Mouse (Mus musculus): Measurements from ENCODE around the gene Wnt5b.

Gene Wnt5b

GRCm38 (mm10) chr6:119414262-119415043, 129.7 kb downstream of the Wnt5b start:
- DNase-seq, result no peak

- DNase-seq, result no peak
These were observed 131.6 kb downstream of the Wnt5b start for GRCm38 (mm10) chr6:119412588-119412987.

- no peak for DNase-seq
These were observed 132.6 kb downstream of the Wnt5b start for GRCm38 (mm10) chr6:119411511-119411910.

GRCm38 (mm10) chr6:119409766-119410165, 134.4 kb downstream of the Wnt5b start:
- no peak for DNase-seq

- no peak for DNase-seq
These were observed 135.6 kb downstream of the Wnt5b start for GRCm38 (mm10) chr6:119408582-119408981.

GRCm38 (mm10) chr6:119407818-119408217, 136.3 kb downstream of the Wnt5b start:
- DNase-seq, result no peak

DNA sequence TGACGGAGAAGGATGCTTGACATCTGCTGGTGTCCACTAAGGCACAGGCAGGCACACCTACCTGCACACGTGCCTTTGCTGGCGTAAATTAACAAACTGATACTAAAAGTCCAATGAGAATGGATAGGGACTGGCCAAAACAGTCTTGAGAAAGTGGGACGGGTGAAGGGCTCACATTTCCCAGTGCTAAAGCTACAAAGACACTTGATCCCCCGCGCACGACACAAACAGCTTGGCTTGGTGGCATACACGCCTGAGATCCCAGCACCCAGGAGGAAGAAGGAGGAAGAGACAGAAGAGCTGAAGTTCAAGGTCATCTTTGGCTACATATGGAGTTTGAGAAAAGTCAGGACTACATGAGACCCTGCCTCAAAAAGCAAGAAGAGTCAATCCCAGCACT, 137.6 kb downstream of the Wnt5b start:
- DNase-seq, result no peak

GRCm38 (mm10) chr6:119405310-119405709, 138.8 kb downstream of the Wnt5b start:
- no peak for DNase-seq

- no peak for DNase-seq
These were observed 139.3 kb downstream of the Wnt5b start for GRCm38 (mm10) chr6:119404854-119405253.

DNA sequence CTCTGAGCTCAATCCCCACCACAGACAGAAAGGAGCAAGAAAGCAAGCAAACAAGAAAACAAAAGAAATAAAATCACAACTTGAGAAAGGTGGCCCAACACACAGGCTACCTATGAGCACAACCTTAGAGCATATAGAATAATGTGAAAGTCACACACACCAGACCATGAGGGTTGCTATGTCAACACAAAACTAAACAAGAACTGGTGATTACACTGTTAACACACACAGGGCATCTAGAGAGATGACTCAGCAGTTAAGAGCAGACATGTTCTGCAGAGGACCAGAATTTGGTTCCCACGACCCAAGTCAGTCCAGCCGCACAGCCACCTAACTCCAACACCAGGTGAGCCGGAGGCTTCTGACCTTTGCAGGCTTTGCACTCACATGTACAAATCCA, 141.2 kb downstream of the Wnt5b start:
- no peak for DNase-seq

DNA sequence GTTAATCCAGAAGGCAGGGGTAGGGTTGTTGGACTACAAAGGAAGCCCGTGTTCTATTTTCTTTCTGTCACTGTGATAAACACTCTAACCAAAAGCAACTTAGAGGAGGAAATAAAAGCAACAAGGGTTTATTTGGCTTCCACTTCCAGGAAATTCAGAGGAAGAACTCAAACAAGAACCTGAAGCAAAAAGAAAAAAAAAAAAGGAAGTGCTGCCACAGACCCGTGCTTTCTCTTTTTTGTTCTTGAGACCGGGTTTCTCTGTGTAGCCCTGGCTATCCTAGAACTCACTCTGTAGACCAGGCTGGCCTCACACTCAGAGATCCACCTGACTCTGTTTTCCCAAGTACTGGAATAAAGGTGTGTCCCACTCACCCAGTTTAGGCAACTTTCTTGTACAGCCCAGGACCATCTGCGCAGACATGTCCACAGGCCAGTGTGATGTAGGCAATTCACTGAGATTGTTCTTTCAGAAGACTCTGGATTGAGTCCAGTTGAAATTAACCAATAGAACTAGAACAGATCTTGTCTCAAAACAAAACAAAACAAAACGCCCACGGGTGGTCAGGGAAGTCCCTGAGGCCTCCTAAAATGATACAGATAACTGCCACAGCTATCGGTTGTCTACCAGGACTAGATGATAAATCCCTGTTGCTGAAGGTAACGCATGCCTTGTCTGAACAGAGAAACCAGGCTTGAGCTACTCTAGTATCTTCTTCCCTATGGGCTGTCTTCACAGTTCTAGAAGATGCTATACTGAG, 142.4 kb downstream of the Wnt5b start:
- DNase-seq, result no peak

DNA sequence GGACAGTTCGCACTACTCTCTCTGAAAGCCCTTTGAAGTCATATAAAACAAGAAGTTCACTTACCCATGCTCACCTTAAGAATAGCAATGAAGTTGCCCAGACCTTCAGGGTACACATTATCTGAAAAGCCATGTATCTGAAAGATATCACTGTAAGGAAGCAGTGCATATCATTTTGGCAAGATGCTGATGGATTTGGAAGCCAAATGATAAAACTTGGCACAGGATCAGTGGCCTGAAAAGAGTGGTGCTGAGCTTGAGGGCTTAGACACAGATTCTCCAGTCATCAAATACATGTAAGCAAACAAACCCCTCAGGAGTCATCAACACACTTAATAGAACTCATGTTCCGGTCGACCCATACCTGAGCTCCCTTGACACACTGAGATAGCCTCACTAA, 143.5 kb downstream of the Wnt5b start:
- DNase-seq, result no peak

DNA sequence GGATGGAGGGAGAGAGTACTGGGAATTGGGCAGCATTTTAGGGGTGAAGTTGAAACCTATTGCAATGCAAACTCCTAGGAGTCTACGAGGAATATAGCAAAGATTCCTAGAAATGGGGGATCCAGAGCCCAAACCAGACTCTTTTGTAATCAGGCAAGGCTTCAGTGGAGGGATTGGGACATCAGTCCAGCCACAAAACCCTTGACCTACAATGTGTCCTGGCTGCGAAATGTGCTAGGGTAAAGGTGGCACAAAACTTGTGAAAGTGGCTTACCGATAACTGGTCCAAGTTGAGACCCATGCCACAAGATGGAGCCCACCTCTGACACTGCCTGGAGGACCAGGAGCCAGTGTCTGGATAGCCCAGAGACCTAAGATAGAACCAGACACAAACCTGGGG, 144.8 kb downstream of the Wnt5b start:
- DNase-seq, result no peak

DNA sequence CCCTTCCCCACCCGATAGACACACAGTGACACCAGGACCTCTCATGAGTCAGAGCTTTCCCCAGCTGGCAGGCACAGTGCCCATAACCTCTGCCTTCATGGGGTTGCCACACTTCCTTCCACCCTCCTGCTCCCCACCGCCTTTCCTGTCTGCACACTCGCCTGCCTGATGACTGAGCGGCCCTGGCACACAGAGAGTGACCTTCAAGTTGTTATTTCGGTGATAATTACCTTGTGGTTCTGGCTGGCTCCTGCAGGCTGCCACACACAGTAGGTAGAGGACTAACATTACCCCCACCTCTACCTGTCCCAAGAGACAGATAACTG, 147.9 kb downstream of the Wnt5b start:
- no peak for DNase-seq

- no peak for DNase-seq
These were observed 148.5 kb downstream of the Wnt5b start for GRCm38 (mm10) chr6:119395421-119396308.

GRCm38 (mm10) chr6:119392836-119393235, 151.3 kb downstream of the Wnt5b start:
- no peak for DNase-seq

DNA sequence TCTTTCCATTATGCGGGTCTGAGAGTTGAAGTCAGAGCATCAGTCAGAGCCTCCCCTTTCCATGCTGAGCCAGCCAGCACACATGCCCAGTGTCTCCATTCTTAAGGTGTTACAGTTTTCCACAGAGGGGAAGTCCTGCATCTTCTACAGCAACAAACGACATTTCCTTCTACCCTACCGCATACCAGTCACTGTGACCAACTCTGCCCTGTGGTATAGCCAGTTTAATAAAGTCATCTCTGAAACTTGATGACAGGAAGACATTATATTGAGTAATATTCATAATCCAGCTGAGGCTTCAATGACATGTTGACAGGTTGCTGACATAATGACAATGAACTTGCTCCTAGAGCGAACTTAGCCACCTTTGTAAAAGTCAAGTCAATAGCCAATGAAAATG, 153.4 kb downstream of the Wnt5b start:
- no peak for DNase-seq

- no peak for DNase-seq
These were observed 155.1 kb downstream of the Wnt5b start for GRCm38 (mm10) chr6:119389089-119389488.

DNA sequence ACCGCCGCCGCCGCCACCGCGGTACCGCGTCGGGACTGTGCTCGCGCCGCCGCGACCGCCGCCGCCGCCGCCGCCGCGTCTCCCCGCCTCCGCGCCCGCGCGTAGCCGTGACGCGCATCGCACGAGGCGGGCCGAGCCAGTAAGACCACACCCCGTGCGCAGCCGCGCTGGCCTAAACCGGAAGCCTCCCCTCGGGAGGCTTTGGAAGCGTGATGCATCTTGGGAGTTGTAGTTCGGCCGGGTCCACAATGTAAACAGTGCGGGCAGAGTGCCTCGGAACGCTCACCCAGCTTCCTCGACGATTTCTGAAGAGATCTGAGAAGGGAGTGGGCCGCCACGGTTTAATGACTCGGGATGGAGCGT, 155.5 kb downstream of the Wnt5b start:
- DNase-seq, result peak; percentile 94 to 98

- peak in 1 of 2 experiments; percentile 59 for DNase-seq
These were observed 156.1 kb downstream of the Wnt5b start for GRCm38 (mm10) chr6:119387801-119388649.

- no peak for DNase-seq
These were observed 157.3 kb downstream of the Wnt5b start for GRCm38 (mm10) chr6:119386821-119387220.

GRCm38 (mm10) chr6:119386421-119386820, 157.7 kb downstream of the Wnt5b start:
- DNase-seq, result no peak

All from cerebellum, postnatal 25 days (tissue).